In genomic region chr10:111329326-111329725, GRCm38 (mm10) we compare ENCODE assay signal across 14 mouse cellular contexts. TPM values are rescaled to one million over a fixed set of nuclear protein-coding genes. Genes with fewer than 3 reads are reported as not detected.
DNase-seq lines count a peak whose midpoint lies in the region; ATAC-seq and TF ChIP-seq lines count a peak whose summit lies in the region.
"Had no signal": no experiment of that assay in that cellular context is flagged by ENCODE, and none has a peak within 500 bp of the region (broad histone marks: within the 10 kb centered on the region; RNA-seq: fewer than 3 reads in every experiment).

No protein-coding gene starts in this region.

- H3K36me3 ChIP-seq in lung, embryonic 14.5 days (ENCODE audit: insufficient read depth) = no peaks in the 10 kb centered on the region
- H3K36me3 ChIP-seq in midbrain, embryonic 11.5 days (ENCODE audit: control insufficient read depth, insufficient read depth, low read length) = no peaks in the 10 kb centered on the region
- H3K36me3 ChIP-seq in intestine, embryonic 16.5 days (ENCODE audit: control insufficient read depth, insufficient read depth, low read length) = no peaks in the 10 kb centered on the region
- H3K36me3 ChIP-seq: embryonic facial prominence, embryonic 13.5 days; heart, embryonic 13.5 days had no signal

- H3K27ac ChIP-seq in lung, embryonic 14.5 days (ENCODE audit: low read depth) = no peak overlapping the region
- H3K27ac ChIP-seq in midbrain, embryonic 11.5 days (ENCODE audit: low read depth, low read length) = no peak overlapping the region
- H3K27ac ChIP-seq in intestine, embryonic 16.5 days (ENCODE audit: low read length) = no peak overlapping the region
- H3K27ac ChIP-seq: embryonic facial prominence, embryonic 13.5 days; heart, embryonic 13.5 days had no signal

- H3K9me3 ChIP-seq in lung, embryonic 14.5 days (ENCODE audit: low read depth, low read length) = no peaks in the 10 kb centered on the region
- H3K9me3 ChIP-seq in midbrain, embryonic 11.5 days (ENCODE audit: control insufficient read depth, low read length) = no peaks in the 10 kb centered on the region
- no peaks in the 10 kb centered on the region for H3K9me3 ChIP-seq in intestine, embryonic 16.5 days (ENCODE audit: control insufficient read depth, low read length)
- H3K9me3 ChIP-seq: embryonic facial prominence, embryonic 13.5 days; heart, embryonic 13.5 days had no signal

- 73% methylated on average over 5 of the region's 5 CpGs for WGBS in lung, embryonic 14.5 days
- WGBS in midbrain, embryonic 11.5 days = 85% methylated on average over 5 of the region's 5 CpGs
- 85% methylated on average over 5 of the region's 5 CpGs for WGBS in intestine, embryonic 16.5 days

- H3K4me3 ChIP-seq in lung, embryonic 14.5 days (ENCODE audit: low read depth, low read length) = no peak overlapping the region
- H3K4me3 ChIP-seq in midbrain, embryonic 11.5 days (ENCODE audit: low read depth, low read length) = no peak overlapping the region
- H3K4me3 ChIP-seq in intestine, embryonic 16.5 days (ENCODE audit: low read length) = no peak overlapping the region
- H3K4me3 ChIP-seq: embryonic facial prominence, embryonic 13.5 days; heart, embryonic 13.5 days; myocyte had no signal

- peak; percentile 5 for DNase-seq in gastrocnemius, postnatal 14 days
- DNase-seq in gastrocnemius, postnatal 36 days = no peak
- peak; percentile 13 for DNase-seq in 3T3-L1 (ENCODE audit: low read depth, low spot score)
- peak; percentile 47 for DNase-seq in adrenal gland, postnatal 25 days
- DNase-seq in lung, embryonic 14.5 days = peak; percentile 13
- DNase-seq in midbrain, embryonic 11.5 days (ENCODE audit: low spot score, missing footprints) = no peak
- DNase-seq: right cerebral cortex, adult 18-20 months had no signal

- no peak overlapping the region for H3K4me2 ChIP-seq in lung, embryonic 14.5 days
- H3K4me2 ChIP-seq in midbrain, embryonic 11.5 days = no peak overlapping the region
- no peak overlapping the region for H3K4me2 ChIP-seq in intestine, embryonic 16.5 days (ENCODE audit: low read depth, low read length)
- H3K4me2 ChIP-seq: embryonic facial prominence, embryonic 13.5 days; heart, embryonic 13.5 days had no signal

- H3K9ac ChIP-seq in lung, embryonic 14.5 days = no peak overlapping the region
- H3K9ac ChIP-seq in midbrain, embryonic 11.5 days (ENCODE audit: low read length) = no peak overlapping the region
- no peak overlapping the region for H3K9ac ChIP-seq in intestine, embryonic 16.5 days (ENCODE audit: low read depth, low read length)
- H3K9ac ChIP-seq: embryonic facial prominence, embryonic 13.5 days; heart, embryonic 13.5 days had no signal

- intact Hi-C loops in gastrocnemius, postnatal 14 days (cut with DNase I; ENCODE audit: low total_unique reads) = no loop called here
- intact Hi-C loops in gastrocnemius, postnatal 36 days (cut with DNase I) = no loop called here

- TF ChIP-seq CTCF in lung, embryonic 14.5 days (IDR thresholded peaks at IDR 0.05; ENCODE audit: low read depth) = no peak

- H3K27me3 ChIP-seq in lung, embryonic 14.5 days (ENCODE audit: insufficient read depth, low read length) = no peaks in the 10 kb centered on the region
- H3K27me3 ChIP-seq in midbrain, embryonic 11.5 days (ENCODE audit: control insufficient read depth, insufficient read depth, low read length) = no peaks in the 10 kb centered on the region
- H3K27me3 ChIP-seq in intestine, embryonic 16.5 days (replicated peaks; ENCODE audit: control insufficient read depth, insufficient read depth, low read length) = no peaks in the 10 kb centered on the region
- H3K27me3 ChIP-seq: embryonic facial prominence, embryonic 13.5 days; heart, embryonic 13.5 days; Patski had no signal

- ATAC-seq in lung, embryonic 14.5 days (ENCODE audit: insufficient read depth) = no peak
- ATAC-seq in midbrain, embryonic 11.5 days (ENCODE audit: low FRiP score) = no peak
- ATAC-seq in granulocyte monocyte progenitor cell, adult 5-6 weeks (replicated peaks; ENCODE audit: poor library complexity, severe bottlenecking) = no peak
- ATAC-seq in intestine, embryonic 16.5 days = no peak
- ATAC-seq: hindbrain, embryonic 16.5 days; Patski had no signal

- H3K4me1 ChIP-seq in lung, embryonic 14.5 days (ENCODE audit: insufficient read depth) = no peaks in the 10 kb centered on the region
- no peaks in the 10 kb centered on the region for H3K4me1 ChIP-seq in midbrain, embryonic 11.5 days (ENCODE audit: control insufficient read depth, insufficient read depth, low read length)
- H3K4me1 ChIP-seq in intestine, embryonic 16.5 days (ENCODE audit: control insufficient read depth, insufficient read depth, low read length) = no peaks in the 10 kb centered on the region
- H3K4me1 ChIP-seq: embryonic facial prominence, embryonic 13.5 days; heart, embryonic 13.5 days had no signal

RNA-seq across cellular contexts. Expression of gene Bbs10, which starts 30.8 kb away (rescaled TPM):
- total RNA-seq in gastrocnemius, postnatal 14 days (2021) = 1 to 10 TPM; 1.7 to 2.0 TPM
- total RNA-seq in gastrocnemius, postnatal 36 days (2021) = 1 to 10 TPM; 1.1 to 1.6 TPM
- 7.8 and 10.1 TPM in 2 replicates for total RNA-seq in adrenal gland, postnatal 25 days (2021)
- polyA plus RNA-seq in lung, embryonic 14.5 days (2014; fragmentation: Nextera tagmentation; extraction: Ambion mirVana) = 5.8 and 6.4 TPM in 2 replicates
- polyA plus RNA-seq in midbrain, embryonic 11.5 days (2014; fragmentation: Nextera tagmentation; extraction: Ambion mirVana) = 7.7 and 9.0 TPM in 2 replicates
- 1.7 and 2.5 TPM in 2 replicates for total RNA-seq in granulocyte monocyte progenitor cell, adult 5-6 weeks (2014; fragmentation: Nextera tagmentation)
- 4.3 and 5.3 TPM in 2 replicates for total RNA-seq in granulocyte monocyte progenitor cell, adult 5-6 weeks (2017)
- 3.9 and 4.1 TPM in 2 replicates for polyA plus RNA-seq in intestine, embryonic 16.5 days (2015; fragmentation: Nextera tagmentation; extraction: Ambion mirVana)

Comparison
In these comparisons a context has a peak if more than half of its experiments do, and no peak if none do; other contexts are left out.
1. DNase-seq: peak in gastrocnemius, postnatal 14 days (single experiment), 3T3-L1 (single experiment), adrenal gland, postnatal 25 days (single experiment) and lung, embryonic 14.5 days (single experiment); none in gastrocnemius, postnatal 36 days (0 of 2) and midbrain, embryonic 11.5 days (single experiment).